Mouse (Mus musculus) lung, embryonic 14.5 days (tissue): ENCODE results near the gene Fancf. TPM values are rescaled to one million over a fixed set of nuclear protein-coding genes. Genes with fewer than 3 reads are reported as not detected.

Source experiments
- ATAC-seq: fragments of 200-750 bp; cut with Nextera tagmentation; 2 replicates; pipeline ENCODE4 v1.8.0; 2017; ENCODE audit warnings: mild to moderate bottlenecking, moderate TSS enrichment, moderate library complexity; ENCODE audit not compliant: insufficient read depth
- DNase-seq: peaks from one replicate; pipeline ENCODE4 v3.0.0-alpha.2; 2015
- H3K27ac ChIP-seq: fragments of 300-500 bp; sonication (generic); 2 replicates; pipeline ENCODE4 v1.5.1; 2014; ENCODE audit warnings: low read depth, mild to moderate bottlenecking, moderate library complexity
- H3K27me3 ChIP-seq: fragments of 300-500 bp; sonication (generic); 2 replicates; pipeline ENCODE4 v1.6.1; 2014; ENCODE audit warnings: low read length, control low read depth; ENCODE audit not compliant: insufficient read depth
- H3K36me3 ChIP-seq: fragments of 300-500 bp; sonication (generic); 2 replicates; pipeline ENCODE4 v1.6.1; 2014; ENCODE audit warnings: control low read depth; ENCODE audit not compliant: insufficient read depth
- H3K4me1 ChIP-seq: fragments of 300-500 bp; sonication (generic); 2 replicates; pipeline ENCODE4 v1.6.1; 2014; ENCODE audit warnings: antibody characterized with exemption, control low read depth; ENCODE audit not compliant: insufficient read depth
- H3K4me2 ChIP-seq: fragments of 300-500 bp; sonication (generic); 2 replicates; pipeline ENCODE4 v1.6.1; 2014; ENCODE audit warnings: mild to moderate bottlenecking
- H3K4me3 ChIP-seq: fragments of 300-500 bp; sonication (generic); 2 replicates; pipeline ENCODE4 v1.5.1; 2014; ENCODE audit warnings: low read depth, low read length
- H3K9ac ChIP-seq: fragments of 300-500 bp; sonication (generic); 2 replicates; pipeline ENCODE4 v1.6.1; 2014
- H3K9me3 ChIP-seq: fragments of 300-500 bp; sonication (generic); 2 replicates; pipeline ENCODE4 v1.6.1; 2016; ENCODE audit warnings: low read depth, low read length, control low read depth
- CTCF ChIP-seq: IDR thresholded peaks from 2 replicates; pipeline ENCODE4 v1.5.1; 2016; ENCODE audit warnings: antibody characterized with exemption, low read depth
- WGBS: fragments of 180-500 bp; shearing (Covaris S2); extraction: QIAGEN DNeasy Blood & Tissue Kit; methylation state at CpG from one replicate; pipeline ENCODE4 v1.1.7; 2014; 5-methylcytosine and 5-hydroxymethylcytosine counted together
- polyA plus RNA-seq: library from polyadenylated mRNA; unstranded; fragments of >200 nt; fragmentation: Nextera tagmentation; extraction: Ambion mirVana; gene quantifications from 2 replicates; pipeline ENCODE4 v1.2.1, GENCODE M21; 2014

The Fancf gene
- polyA plus RNA-seq, 1 experiment from 2014 or later: 15.6 TPM

DNA sequence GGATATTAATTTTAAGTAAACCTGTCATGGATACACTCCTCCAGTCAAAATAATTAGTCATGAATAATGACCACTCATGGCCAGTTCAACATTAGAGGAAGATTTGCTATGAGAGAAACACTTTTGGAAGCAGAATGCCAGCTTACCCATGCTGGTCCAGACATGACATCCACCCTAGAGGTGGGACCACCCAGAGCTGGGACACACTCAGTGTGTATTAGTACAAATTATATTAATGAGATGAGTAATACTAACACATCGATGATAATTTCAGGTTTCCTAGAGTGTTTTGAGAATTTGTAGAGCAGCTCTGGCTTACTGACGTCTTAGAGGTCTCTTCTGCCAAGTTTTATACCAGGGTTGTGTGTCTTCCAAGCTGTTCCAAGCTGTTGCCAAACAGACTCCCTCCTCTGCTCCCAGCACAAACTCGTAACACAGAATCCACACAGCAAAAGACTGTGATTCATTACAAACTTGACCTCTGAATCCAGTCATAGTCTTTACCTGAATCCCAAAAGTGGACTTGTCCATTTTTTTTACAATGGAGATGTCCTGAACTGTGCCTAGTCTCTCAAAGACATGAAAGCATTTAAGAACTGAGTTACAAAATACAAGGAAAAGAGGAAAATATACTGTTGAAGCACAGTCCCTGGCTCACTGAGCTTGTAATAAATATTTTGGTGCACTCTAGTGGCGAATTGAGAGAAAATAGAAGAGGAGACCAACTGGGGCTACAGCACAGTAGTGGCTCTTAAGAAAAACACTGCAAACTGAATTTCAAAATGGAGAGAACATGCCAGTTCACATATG is 46.4 kb downstream of the Fancf start:
- ATAC-seq: no peak
- no peaks in the 10 kb centered on the region for H3K36me3 ChIP-seq
- TF ChIP-seq CTCF: 0 out of 2 replicates have a peak, but pooled peaks have one; percentile 5
- H3K4me3 ChIP-seq: no peak overlapping the region
- WGBS: 49% methylated on average over 4 of the region's 4 CpGs
- no peak overlapping the region for H3K4me2 ChIP-seq
- peak; percentile 15 for DNase-seq
- no peak overlapping the region for H3K9ac ChIP-seq
- H3K9me3 ChIP-seq: no peaks in the 10 kb centered on the region
- no peaks in the 10 kb centered on the region for H3K4me1 ChIP-seq
- no peaks in the 10 kb centered on the region for H3K27me3 ChIP-seq
- no peak overlapping the region for H3K27ac ChIP-seq

Other genes starting within 250 kb of the Fancf start
- gene Slc17a6, start 240.3 kb downstream of the Fancf start, polyA plus RNA-seq: not detected in 2 replicates
- 18.2 and 20.6 TPM in 2 replicates for gene Gas2, start 252 bp downstream of the Fancf start, polyA plus RNA-seq
- 7.2 and 7.3 TPM in 2 replicates for gene Svip, start 143.8 kb upstream of the Fancf start, polyA plus RNA-seq
- gene 1700015G11Rik, start 153.5 kb upstream of the Fancf start, polyA plus RNA-seq: not detected in 2 replicates